24 mouse cellular contexts compared by ENCODE assay signal in genomic region chr4:149314275-149314837, GRCm38 (mm10). TPM values are rescaled to one million over a fixed set of nuclear protein-coding genes. Genes with fewer than 3 reads are reported as not detected.
DNase-seq lines count a peak whose midpoint lies in the region; ATAC-seq and TF ChIP-seq lines count a peak whose summit lies in the region.
"Had no signal": no experiment of that assay in that cellular context is flagged by ENCODE, and none has a peak within 500 bp of the region (broad histone marks: within the 10 kb centered on the region; RNA-seq: fewer than 3 reads in every experiment).

No protein-coding gene starts in this region.

- WGBS in lung, embryonic 16.5 days: 71% methylated on average over 11 of the region's 11 CpGs
- 58% methylated on average over 11 of the region's 11 CpGs for WGBS in stomach, embryonic 15.5 days

- H3K9me3 ChIP-seq in lung, embryonic 16.5 days (ENCODE audit: control insufficient read depth, low read length): no peaks in the 10 kb centered on the region
- H3K9me3 ChIP-seq in stomach, embryonic 15.5 days: no peaks in the 10 kb centered on the region
- H3K9me3 ChIP-seq: embryonic facial prominence, embryonic 12.5 days; forebrain, embryonic 13.5 days; heart, embryonic 10.5 days; limb, embryonic 13.5 days; midbrain, embryonic 12.5 days had no signal

- H3K4me2 ChIP-seq in lung, embryonic 16.5 days (ENCODE audit: low read depth, low read length): no peak overlapping the region
- no peak overlapping the region for H3K4me2 ChIP-seq in stomach, embryonic 15.5 days
- H3K4me2 ChIP-seq: embryonic facial prominence, embryonic 12.5 days; forebrain, embryonic 13.5 days; hindbrain, embryonic 14.5 days; limb, embryonic 13.5 days; midbrain, embryonic 12.5 days had no signal

- peak overlapping the region; percentile 67; the same call in 1 of the 2 replicates for H3K4me3 ChIP-seq in gastrocnemius, adult 2 months
- H3K4me3 ChIP-seq in lung, embryonic 16.5 days (ENCODE audit: low read length): no peak overlapping the region
- H3K4me3 ChIP-seq in stomach, embryonic 15.5 days (replicated peaks): no peak overlapping the region
- H3K4me3 ChIP-seq: embryonic facial prominence, embryonic 12.5 days; forebrain, embryonic 13.5 days; heart, embryonic 10.5 days; layer of hippocampus, adult 2 months; limb, embryonic 13.5 days; midbrain, embryonic 12.5 days had no signal

- no peak for TF ChIP-seq CTCF in gastrocnemius, adult 2 months (IDR thresholded peaks at IDR 0.05)

- H3K27ac ChIP-seq in gastrocnemius, adult 2 months: peak overlapping the region; percentile 90
- H3K27ac ChIP-seq in lung, embryonic 16.5 days (ENCODE audit: low read length): no peak overlapping the region
- peak overlapping the region; percentile 57; the same call in 1 of the 2 replicates for H3K27ac ChIP-seq in stomach, embryonic 15.5 days
- H3K27ac ChIP-seq: embryonic facial prominence, embryonic 12.5 days; forebrain, embryonic 13.5 days; hindbrain, embryonic 14.5 days; layer of hippocampus, adult 2 months; liver, embryonic 14.5 days; midbrain, embryonic 12.5 days had no signal

- H3K36me3 ChIP-seq in lung, embryonic 16.5 days (ENCODE audit: control insufficient read depth, insufficient read depth, low read length): no peaks in the 10 kb centered on the region
- H3K36me3 ChIP-seq in stomach, embryonic 15.5 days: no peaks in the 10 kb centered on the region
- H3K36me3 ChIP-seq: embryonic facial prominence, embryonic 12.5 days; heart, embryonic 10.5 days; limb, embryonic 13.5 days; midbrain, embryonic 12.5 days had no signal

- intact Hi-C loops in gastrocnemius, adult 2 months (cut with DNase I): loop anchor here (5.0 kb wide), 1 partner anchor 33 kb away; no protein-coding TSS in a partner anchor

- H3K9ac ChIP-seq in lung, embryonic 16.5 days (ENCODE audit: low read length): no peak overlapping the region
- no peak overlapping the region for H3K9ac ChIP-seq in stomach, embryonic 15.5 days
- H3K9ac ChIP-seq: embryonic facial prominence, embryonic 12.5 days; forebrain, embryonic 13.5 days; hindbrain, embryonic 14.5 days; limb, embryonic 13.5 days; liver, embryonic 14.5 days; midbrain, embryonic 12.5 days had no signal

- no peaks in the 10 kb centered on the region for H3K27me3 ChIP-seq in lung, embryonic 16.5 days (ENCODE audit: control insufficient read depth, insufficient read depth, low read depth, low read length)
- H3K27me3 ChIP-seq in stomach, embryonic 15.5 days (replicated peaks): no peaks in the 10 kb centered on the region
- H3K27me3 ChIP-seq: embryonic facial prominence, embryonic 12.5 days; forebrain, embryonic 13.5 days; limb, embryonic 13.5 days; midbrain, embryonic 12.5 days had no signal

- H3K4me1 ChIP-seq in lung, embryonic 16.5 days (replicated peaks; ENCODE audit: control insufficient read depth, insufficient read depth, low read length): no peaks in the 10 kb centered on the region
- peaks cover 5% of the 10 kb centered on the region; the same call in 1 of the 2 replicates for H3K4me1 ChIP-seq in stomach, embryonic 15.5 days
- H3K4me1 ChIP-seq: embryonic facial prominence, embryonic 12.5 days had no signal

- DNase-seq in cerebellum, adult 18-20 months: peak; percentile 45 to 51
- no peak for DNase-seq in cerebellum, adult 11 months
- no peak for DNase-seq in gastrocnemius, adult 2 months
- no peak for DNase-seq in gastrocnemius, postnatal 25 days
- DNase-seq in lung, adult 18-20 months: no peak
- no peak for DNase-seq in right cerebral cortex, adult 2 months (ENCODE audit: low spot score in 2 of 2)
- DNase-seq: adrenal gland, postnatal 14 days; heart, postnatal 4 days; kidney, adult 9 months; kidney, postnatal 14 days; right cerebral cortex, postnatal 14 days; thymus, postnatal 25 days had no signal

- peak; percentile 62; the same call in 1 of the 2 replicates for ATAC-seq in lung, embryonic 16.5 days (ENCODE audit: low read depth)
- peak; percentile 77; the same call in 1 of the 2 replicates for ATAC-seq in stomach, embryonic 15.5 days (ENCODE audit: insufficient read depth, low FRiP score, low read depth)
- ATAC-seq: activated CD4-positive, CD25-positive, alpha-beta regulatory T cell, adult 4 months; forebrain, embryonic 13.5 days; inflammation-experienced regulatory T-cells, adult 6 months had no signal

RNA-seq across cellular contexts. Expression of gene Kif1b, which starts 6.9 kb away (rescaled TPM):
- 100 to 1,000 TPM; 256 to 358 TPM for total RNA-seq in gastrocnemius, adult 2 months (2021)
- 100 to 1,000 TPM; 304 to 308 TPM for total RNA-seq in gastrocnemius, postnatal 25 days (2021)
- polyA plus RNA-seq in lung, embryonic 16.5 days (2015; fragmentation: Nextera tagmentation; extraction: Ambion mirVana): 31.1 and 32.5 TPM in 2 replicates
- 31.8 and 39.3 TPM in 2 replicates for polyA plus RNA-seq in stomach, embryonic 15.5 days (2015; fragmentation: Nextera tagmentation; extraction: Ambion mirVana)

Comparison
In these comparisons a context has a peak if more than half of its experiments do, and no peak if none do; other contexts are left out.
1. DNase-seq: peak in cerebellum, adult 18-20 months (2 of 2); none in cerebellum, adult 11 months (single experiment), gastrocnemius, adult 2 months (single experiment), gastrocnemius, postnatal 25 days (single experiment), lung, adult 18-20 months (0 of 2) and right cerebral cortex, adult 2 months (0 of 2).